Mouse (Mus musculus) gastrocnemius, postnatal 36 days (tissue): ENCODE data around the gene Clip3. TPM values are rescaled to one million over a fixed set of nuclear protein-coding genes. Genes with fewer than 3 reads are reported as not detected.

Experiments
- DNase-seq, 2 experiments: peaks; one replicate each; pipeline ENCODE4 v3.0.0; 2022
- intact Hi-C: fragments of 180-260 bp; cut with DNase I; formaldehyde crosslinking; loops from one replicate; pipeline ENCODE4 v1.15.1; 2025
- total RNA-seq, 2 experiments: library from RNA; stranded (reverse); gene quantifications; 2 replicates each; pipeline ENCODE4 v1.2.3; 2021

The Clip3 gene
- total RNA-seq, 2 experiments from 2014 or later = 4.5 to 5.6 TPM

DNA sequence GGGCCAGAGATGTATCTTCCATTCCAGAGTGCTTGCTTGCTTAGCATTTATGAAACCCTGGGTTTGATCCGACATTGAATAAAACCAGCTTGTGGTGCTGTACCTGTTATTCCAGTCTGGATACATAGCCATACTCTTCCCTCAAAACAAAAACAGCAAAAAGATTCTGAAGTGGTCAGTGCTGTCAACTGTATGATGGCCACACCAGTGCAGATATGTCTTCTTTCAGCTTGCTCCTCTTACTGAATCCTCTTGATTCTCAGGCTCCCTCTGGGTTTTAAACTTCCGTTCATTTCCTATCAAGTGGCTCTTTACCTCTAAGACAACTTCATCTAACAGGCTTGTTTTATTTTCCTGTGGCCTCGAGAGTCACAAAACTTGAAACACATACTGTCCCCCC is 32.3 kb downstream of the Clip3 start, which contains the start of gene Sdhaf1:
Sdhaf1 (minus strand) TSS at position 101 of the 400 bp plus-strand sequence.
- intact Hi-C loops = no loop called here
- DNase-seq = no peak

DNA sequence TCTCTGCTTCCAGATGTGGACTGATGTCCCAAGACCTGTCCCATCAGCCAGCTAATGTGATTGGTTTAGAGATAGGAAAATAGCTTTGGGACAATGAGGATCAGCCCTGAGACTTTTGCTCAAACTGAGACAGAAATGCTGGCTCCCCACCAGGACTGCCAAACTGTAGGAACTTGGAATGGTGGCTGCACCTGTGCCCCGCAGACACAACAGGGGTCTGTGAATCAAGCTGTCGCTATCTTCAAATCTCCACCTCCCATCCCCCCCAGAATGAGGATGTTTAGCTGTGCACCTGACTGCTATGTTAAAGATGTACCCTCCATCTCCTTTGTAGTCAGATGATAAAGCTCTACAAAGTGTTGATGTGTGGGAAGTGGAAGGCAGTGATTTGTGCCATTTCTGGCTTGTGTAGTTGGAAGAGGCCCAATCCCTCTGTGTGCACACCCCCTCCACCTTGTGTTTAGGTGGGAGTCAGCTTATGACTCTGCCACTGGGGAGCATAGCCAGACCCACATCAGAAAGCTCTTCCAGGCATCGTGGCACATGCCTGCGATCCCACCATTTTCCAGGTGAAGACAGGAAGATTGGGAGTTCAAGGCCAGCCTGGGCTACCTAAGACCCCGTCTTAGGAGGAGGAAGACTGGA is 32.9 kb downstream of the Clip3 start:
- intact Hi-C loops = no loop called here
- DNase-seq = no peak

GRCm38 (mm10) chr7:30325364-30325763 is 33.8 kb downstream of the Clip3 start:
- DNase-seq = no peak
- intact Hi-C loops = no loop called here

- no peak for DNase-seq
- intact Hi-C loops = no loop called here
Measured at GRCm38 (mm10) chr7:30326427-30326826, 34.9 kb downstream of the Clip3 start.

- intact Hi-C loops = no loop called here
- no peak for DNase-seq
Measured at GRCm38 (mm10) chr7:30327140-30327539, 35.6 kb downstream of the Clip3 start.

- no peak for DNase-seq
Measured at GRCm38 (mm10) chr7:30328379-30328778, 36.9 kb downstream of the Clip3 start.

DNA sequence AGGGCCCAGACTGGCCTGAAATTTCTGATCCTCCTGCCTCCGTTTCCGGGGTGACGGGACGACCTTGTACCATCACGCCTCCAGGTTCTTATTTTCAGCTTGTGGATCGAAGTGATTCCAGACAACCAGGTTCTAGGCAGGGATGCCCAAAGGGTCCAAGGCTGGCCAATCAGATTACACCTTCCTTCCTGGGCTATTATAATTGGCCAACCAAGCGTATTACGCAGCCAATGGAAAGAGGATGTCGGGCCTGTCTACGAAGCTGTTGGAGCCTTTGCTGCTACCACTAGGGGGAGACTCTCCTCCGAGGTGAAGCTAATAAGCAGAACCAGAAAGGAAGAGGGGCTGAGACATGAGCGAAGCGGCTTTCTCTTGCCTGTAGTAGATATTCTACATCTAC is 40.4 kb downstream of the Clip3 start:
- peak in 1 of 2 experiments; percentile 51 for DNase-seq
- intact Hi-C loops = no loop called here

More at GRCm38 (mm10) chr7:30328379-30328778, 36.9 kb downstream of the Clip3 start:
- intact Hi-C loops = no loop called here

DNA sequence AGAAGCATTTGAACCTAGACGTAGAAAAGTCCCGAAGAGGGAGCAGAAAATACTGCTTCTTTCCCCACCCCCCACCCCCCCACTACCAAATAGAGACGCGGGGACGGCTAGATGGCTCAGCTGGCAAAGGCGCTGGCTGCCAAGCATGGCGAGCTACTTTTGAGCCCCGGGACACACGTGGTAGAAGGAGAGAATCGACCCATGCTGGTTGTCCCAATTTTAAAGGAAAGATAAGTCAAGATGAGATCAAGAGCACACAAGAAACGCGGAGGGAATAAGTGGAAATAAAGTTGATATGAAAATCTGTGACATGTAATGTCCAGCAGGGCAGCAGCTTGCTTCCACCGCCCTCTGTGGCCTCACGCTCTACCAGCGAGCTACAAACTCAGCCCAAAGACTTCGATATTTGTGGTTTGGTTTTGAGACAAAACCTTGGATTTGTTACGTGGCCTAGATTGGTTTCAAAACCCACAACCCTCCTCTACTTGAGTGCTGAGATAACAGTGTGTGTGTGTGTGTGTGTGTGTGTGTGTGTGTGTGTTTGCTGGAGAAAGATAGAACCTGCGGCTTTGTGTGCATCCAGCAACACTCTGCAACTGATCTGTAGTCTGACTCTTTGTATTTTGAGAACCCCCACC is 41.2 kb downstream of the Clip3 start:
- intact Hi-C loops = no loop called here
- DNase-seq = no peak

- intact Hi-C loops = no loop called here
- DNase-seq = no peak
Measured at GRCm38 (mm10) chr7:30333436-30333835, 41.9 kb downstream of the Clip3 start.

- intact Hi-C loops = no loop called here
- DNase-seq = no peak
Measured at GRCm38 (mm10) chr7:30334563-30334962, 43.0 kb downstream of the Clip3 start.

GRCm38 (mm10) chr7:30335688-30336087 is 44.2 kb downstream of the Clip3 start:
- DNase-seq = no peak
- intact Hi-C loops = no loop called here

DNA sequence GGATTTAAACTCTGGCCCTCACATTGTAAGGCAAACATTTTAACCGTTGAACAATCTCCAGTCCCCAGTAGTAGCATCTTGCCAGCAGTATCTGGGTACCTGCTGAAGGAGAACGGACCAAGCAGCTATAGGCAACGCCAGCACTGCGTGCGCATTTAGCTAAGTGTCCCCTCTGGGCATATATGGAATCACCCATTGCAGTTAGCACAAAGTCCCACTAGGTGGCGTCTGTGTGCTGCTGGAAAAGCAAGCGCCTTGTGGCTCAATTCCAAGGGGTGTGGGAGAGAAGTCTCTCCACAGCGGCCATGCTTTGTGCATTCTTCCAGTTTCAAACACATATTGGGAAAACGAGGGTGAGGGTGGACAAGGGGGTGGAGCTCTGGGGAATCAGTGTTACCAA is 44.9 kb downstream of the Clip3 start:
- DNase-seq = peak; percentile 50 to 73
- intact Hi-C loops = no loop called here

DNA sequence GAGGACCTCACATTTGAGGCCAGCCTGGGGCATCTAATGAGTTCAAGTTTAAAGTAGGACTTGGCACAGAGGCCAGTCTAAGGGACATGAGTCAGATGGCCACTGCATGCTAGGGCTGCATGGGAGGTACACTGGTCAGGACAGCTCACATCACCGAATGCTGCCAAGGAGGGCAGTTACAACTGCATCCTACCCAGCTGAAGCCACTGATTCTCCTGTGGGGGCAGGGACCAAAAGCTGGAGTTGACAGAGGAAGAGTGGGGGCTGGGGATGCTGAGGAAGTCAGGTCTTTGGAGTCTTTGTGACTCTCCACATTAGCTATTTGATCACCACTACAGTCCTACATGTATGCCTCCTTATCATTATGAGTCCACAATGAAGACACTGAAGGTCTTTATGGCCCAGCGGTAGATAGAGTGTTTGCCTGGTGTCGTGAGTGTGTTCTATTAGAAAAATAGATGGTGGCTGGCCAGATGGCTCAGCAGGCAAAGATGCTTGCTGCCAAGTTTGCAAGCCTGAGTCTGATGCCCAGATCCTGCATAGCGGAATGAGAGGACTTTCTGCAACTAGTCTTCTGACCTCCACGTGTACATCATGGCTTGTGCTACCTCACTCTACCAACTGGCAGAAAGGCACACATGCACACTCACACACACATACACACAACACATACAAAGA is 48.0 kb downstream of the Clip3 start:
- DNase-seq = no peak
- intact Hi-C loops = no loop called here

DNA sequence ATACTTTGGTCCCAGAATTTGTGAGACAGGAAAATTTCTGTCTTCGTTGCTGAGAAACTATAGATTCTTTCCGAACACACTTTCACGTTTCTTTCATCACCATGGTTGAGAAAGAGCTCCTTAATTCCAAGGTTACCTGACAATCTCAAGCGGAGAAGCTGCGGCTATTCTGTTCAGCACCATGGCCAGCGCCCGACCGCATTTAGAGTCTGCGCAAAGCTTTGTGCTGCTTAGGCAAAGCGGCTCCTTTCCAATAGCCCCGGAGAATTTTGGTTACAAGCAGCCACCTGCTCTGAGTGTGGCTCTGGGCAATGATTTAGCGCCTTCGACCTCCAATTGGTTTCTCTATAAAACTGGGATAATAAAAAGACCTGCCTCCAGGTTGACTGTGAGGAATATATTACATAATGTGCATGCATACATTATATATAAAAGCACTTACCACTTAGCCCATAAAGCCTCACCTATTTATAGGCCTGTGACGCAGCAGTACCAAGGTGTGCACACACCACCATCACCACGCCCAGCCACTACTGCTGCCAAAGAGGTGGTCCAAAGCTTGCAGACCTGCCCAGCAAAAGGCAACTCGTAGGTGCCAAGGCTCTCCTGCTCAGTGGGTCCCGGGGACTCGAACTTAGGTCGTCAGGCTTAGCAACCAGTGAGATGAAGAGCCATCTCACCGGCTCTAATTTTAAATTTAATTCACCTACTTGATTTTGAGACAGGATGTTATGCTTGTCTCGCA is 55.3 kb downstream of the Clip3 start:
- intact Hi-C loops = loop anchor here (5.0 kb wide), 1 partner anchor 85 kb away; no protein-coding TSS in a partner anchor

DNA sequence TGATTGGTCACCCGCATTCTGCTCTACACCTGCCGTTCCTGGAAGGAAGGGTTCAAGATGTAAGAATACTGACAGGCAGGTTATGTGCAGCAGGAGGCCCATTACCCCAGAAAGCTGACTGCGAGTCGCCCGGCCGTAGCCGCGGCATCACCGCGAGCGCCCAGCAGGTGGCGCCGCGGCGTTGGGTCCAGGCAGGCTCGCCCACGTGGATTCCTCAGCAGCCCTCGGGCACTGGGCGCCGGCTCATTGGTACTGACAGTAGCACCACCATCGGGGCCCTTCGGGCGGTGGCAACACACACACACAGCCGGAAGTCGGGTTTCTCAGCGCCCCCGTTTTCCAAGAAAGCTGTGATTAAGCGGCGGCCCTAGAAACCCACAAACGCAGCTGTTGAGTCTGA is 56.3 kb downstream of the Clip3 start:
- DNase-seq = peak in 1 of 2 experiments; percentile 35
- intact Hi-C loops = loop anchor here (5.0 kb wide), 1 partner anchor 84 kb away; no protein-coding TSS in a partner anchor

More for the DNA sequence above, 55.3 kb downstream of the Clip3 start:
- DNase-seq = peak in 1 of 2 experiments; percentile 37

DNA sequence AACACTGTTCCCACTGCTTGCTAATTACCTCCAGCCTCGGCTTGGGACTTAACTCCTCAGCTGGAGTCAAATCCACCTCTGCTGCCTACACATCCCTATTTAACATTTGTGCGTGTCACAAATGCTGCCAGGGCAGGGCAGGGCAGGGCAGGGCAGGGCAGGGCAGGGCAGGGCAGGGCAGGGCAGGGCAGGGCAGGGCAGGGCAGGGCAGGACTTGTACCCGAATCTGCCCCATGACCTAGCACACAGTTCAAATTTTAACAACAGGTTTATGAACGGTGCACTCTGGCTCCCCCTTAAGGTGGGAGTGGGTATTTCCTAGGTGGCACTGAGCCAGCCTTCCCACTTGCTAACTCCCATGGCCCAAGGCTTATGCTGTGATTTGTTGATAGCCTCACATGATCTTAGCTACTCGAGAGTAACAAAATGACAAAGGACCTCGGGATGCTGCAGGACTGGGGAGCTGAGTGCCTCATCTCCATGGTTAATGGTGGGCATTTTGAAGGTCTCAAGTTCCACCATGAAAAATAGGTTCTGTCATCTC is 61.8 kb downstream of the Clip3 start:
- intact Hi-C loops = no loop called here
- peak; percentile 20 to 50 for DNase-seq

DNA sequence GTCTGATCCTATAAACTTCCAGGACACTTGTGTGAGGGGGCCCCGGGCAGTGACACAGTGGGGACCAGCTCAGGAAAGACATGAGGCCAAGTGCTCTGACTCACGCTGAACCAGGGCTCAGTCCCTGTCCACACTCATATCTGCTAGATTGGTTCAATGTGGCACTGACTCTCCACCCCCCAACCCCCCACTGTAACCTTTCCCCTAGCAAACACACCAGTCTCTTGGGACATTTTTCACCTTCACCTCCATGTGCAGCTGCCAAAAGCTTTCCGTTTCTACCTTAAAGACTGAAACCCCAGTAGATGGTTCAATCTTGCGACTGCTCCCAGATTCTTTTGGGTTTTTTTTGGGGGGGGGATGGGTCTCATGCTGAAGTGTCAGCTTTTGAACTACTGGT is 62.5 kb downstream of the Clip3 start:
- intact Hi-C loops = no loop called here
- no peak for DNase-seq
